36 mouse cellular contexts compared by ENCODE assay signal in the genomic region with DNA sequence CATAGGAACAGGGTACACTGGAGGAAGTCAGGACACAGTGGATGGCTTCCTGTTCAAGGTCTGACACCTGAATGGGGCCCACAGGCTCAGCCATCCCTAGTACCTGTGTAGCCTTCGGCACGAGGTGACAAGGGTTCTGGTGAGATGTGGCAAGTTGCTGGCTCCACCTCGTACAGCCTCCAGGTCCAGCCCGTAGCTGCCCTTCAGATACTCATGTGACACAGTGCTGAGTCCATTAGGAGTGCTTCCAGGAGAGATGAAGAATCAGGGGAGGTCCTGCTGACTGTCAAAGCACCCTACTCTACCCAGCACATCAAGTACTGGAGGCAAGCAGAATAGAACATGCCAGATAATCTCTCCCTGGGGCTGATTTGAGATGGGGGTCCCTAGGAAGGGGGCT. TPM values are rescaled to one million over a fixed set of nuclear protein-coding genes. Genes with fewer than 3 reads are reported as not detected.
"Had no signal": no experiment of that assay in that cellular context is flagged by ENCODE, and none has a peak within 500 bp of the region (broad histone marks: within the 10 kb centered on the region; RNA-seq: fewer than 3 reads in every experiment).

No protein-coding gene starts in this region.

- H3K27ac ChIP-seq: heart, embryonic 10.5 days; heart, embryonic 13.5 days; heart, embryonic 15.5 days; hindbrain, embryonic 13.5 days; hindbrain, embryonic 15.5 days; hindbrain, postnatal 0 days; kidney, embryonic 15.5 days; kidney, postnatal 0 days; limb, embryonic 10.5 days; limb, embryonic 12.5 days; liver, embryonic 13.5 days; liver, embryonic 15.5 days had no signal

- H3K27me3 ChIP-seq: heart, embryonic 13.5 days; heart, embryonic 15.5 days; kidney, embryonic 15.5 days; limb, embryonic 12.5 days had no signal

- H3K9ac ChIP-seq: heart, embryonic 13.5 days; heart, embryonic 15.5 days; hindbrain, embryonic 13.5 days; hindbrain, embryonic 15.5 days; kidney, embryonic 15.5 days; limb, embryonic 12.5 days; liver, embryonic 13.5 days; liver, embryonic 15.5 days had no signal

- DNase-seq: gastrocnemius, postnatal 14 days; gastrocnemius, postnatal 36 days; heart, adult 18-20 months; heart, postnatal 14 days; heart, postnatal 36 days; kidney, adult 11 months; kidney, adult 2 months; kidney, adult 9 months; kidney, postnatal 14 days; kidney, postnatal 36 days; layer of hippocampus, adult 9-11 months; layer of hippocampus, postnatal 36 days; liver; liver, embryonic 13.5 days had no signal

- H3K4me3 ChIP-seq: heart, embryonic 10.5 days; heart, embryonic 13.5 days; heart, embryonic 15.5 days; hindbrain, embryonic 13.5 days; hindbrain, embryonic 15.5 days; kidney, embryonic 15.5 days; limb, embryonic 10.5 days; limb, embryonic 12.5 days; liver, embryonic 13.5 days; liver, embryonic 15.5 days had no signal

- H3K4me2 ChIP-seq: heart, embryonic 13.5 days; heart, embryonic 15.5 days; hindbrain, embryonic 13.5 days; hindbrain, embryonic 15.5 days; kidney, embryonic 15.5 days; limb, embryonic 12.5 days; liver, embryonic 11.5 days; liver, embryonic 13.5 days; liver, embryonic 15.5 days had no signal

- ATAC-seq: hindbrain, postnatal 0 days; intestine, embryonic 16.5 days had no signal

- H3K9me3 ChIP-seq: heart, embryonic 10.5 days; heart, embryonic 13.5 days; heart, embryonic 15.5 days; hindbrain, embryonic 13.5 days; hindbrain, embryonic 15.5 days; kidney, embryonic 15.5 days; limb, embryonic 10.5 days; liver, embryonic 13.5 days; liver, embryonic 15.5 days had no signal

RNA-seq across cellular contexts. Expression of a gene that starts 14.3 kb away (rescaled TPM):
- total RNA-seq: gastrocnemius, adult 18-20 months; gastrocnemius, adult 8-10 months; gastrocnemius, postnatal 14 days; gastrocnemius, postnatal 36 days; hematopoietic stem cell, adult 5-6 weeks; layer of hippocampus, adult 18-20 months; layer of hippocampus, postnatal 14 days; layer of hippocampus, postnatal 36 days; left cerebral cortex, postnatal 14 days; left cerebral cortex, postnatal 36 days had no signal
- polyA plus RNA-seq: gonadal fat pad, adult 2 months; limb, embryonic 10.5 days; liver, embryonic 13.5 days; liver, embryonic 15.5 days had no signal

RNA-seq across cellular contexts. Expression of a gene that starts 24.6 kb away (rescaled TPM):
- total RNA-seq: hematopoietic stem cell, adult 5-6 weeks; layer of hippocampus, postnatal 36 days had no signal
- polyA plus RNA-seq: heart, embryonic 10.5 days; limb, embryonic 12.5 days had no signal

RNA-seq across cellular contexts. Expression of a gene that starts 38.2 kb away (rescaled TPM):
- total RNA-seq: heart, adult 18-20 months; hematopoietic stem cell, adult 5-6 weeks; left cerebral cortex, adult 18-20 months had no signal
- polyA plus RNA-seq: limb, embryonic 10.5 days; limb, embryonic 12.5 days had no signal
